Mouse (Mus musculus): Measurements from ENCODE around the gene Ppp1r35.
"Not testable (repeated sequence)": the region's sequence is repeated elsewhere in the genome, so short reads cannot be mapped to it uniquely, and the experiment has no call there.

The Ppp1r35 gene

DNA sequence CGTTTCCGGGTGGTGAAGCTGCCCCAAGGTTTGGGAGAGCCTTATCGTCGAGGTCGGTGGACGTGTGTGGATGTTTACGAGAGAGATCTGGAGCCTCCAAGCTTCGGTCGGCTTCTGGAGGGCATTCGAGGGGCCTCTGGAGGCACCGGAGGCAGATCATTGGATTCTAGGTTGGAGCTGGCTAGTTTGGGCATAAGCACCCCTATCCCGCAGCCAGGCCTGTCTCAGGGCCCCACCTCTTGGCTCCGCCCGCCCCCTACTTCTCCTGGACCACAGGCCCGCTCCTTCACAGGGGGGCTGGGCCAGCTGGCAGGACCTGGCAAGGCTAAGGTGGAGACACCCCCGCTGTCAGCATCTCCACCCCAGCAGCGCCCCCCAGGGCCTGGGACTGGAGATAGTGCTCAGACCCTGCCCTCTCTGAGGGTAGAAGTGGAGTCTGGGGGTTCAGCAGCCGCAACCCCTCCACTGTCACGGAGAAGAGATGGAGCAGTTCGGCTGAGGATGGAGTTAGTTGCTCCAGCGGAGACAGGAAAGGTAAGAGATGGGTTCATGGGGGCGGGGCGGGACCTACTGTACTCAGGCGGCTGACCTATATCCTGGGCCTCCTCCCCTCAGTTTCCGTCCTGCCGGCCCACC, 31.2 kb upstream of the Ppp1r35 start:
- TF ChIP-seq POU5F1 (IDR thresholded peaks at IDR 0.05; ENCODE audit: borderline replicate concordance, low read length) (no peak), CTCF (conservative IDR thresholded peaks at IDR 0.05; ENCODE audit: low read length) (no peak), NANOG (IDR thresholded peaks at IDR 0.05; ENCODE audit: borderline replicate concordance, low read length) (no peak)

DNA sequence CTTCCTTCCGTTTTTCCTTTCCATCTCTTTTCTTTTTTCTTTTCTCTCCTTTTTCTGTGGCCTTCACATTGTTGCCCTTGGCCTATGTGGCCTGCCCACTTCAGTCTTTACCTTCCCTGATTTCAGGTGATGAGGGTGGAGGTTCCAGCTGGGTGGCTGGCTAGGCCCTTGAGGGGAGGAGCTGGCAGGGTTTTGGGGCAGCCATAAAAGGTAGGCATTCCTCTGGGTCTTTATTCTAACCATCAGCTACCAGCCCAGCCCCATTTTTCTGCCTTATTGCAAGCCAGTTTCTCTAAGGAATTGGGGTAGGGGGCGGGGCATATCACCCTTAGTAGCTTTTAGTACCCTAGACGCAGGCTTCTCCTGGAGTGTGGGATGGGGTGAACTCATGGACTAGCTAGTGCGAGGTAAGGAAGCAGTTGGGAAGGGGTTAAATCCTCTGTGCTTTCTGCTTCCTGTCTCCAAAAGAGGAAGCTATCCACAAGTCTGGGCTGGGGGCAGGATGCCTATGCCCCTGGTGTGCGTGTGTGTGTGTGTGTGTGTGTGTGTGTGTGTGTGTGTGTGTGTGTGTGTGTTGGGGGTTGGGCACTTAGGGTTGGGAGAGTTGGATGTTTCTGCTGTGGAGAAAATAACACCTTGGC, 30.4 kb upstream of the Ppp1r35 start:
- 0 out of 2 replicates have a peak overlapping the region, but pooled peaks have one; percentile 20 for H3K4me3 ChIP-seq (replicated peaks; ENCODE audit: low read length)
- TF ChIP-seq POU5F1 (IDR thresholded peaks at IDR 0.05; ENCODE audit: borderline replicate concordance, low read length) (no peak), CTCF (conservative IDR thresholded peaks at IDR 0.05; ENCODE audit: low read length) (no peak), NANOG (IDR thresholded peaks at IDR 0.05; ENCODE audit: borderline replicate concordance, low read length) (no peak)

More for the DNA sequence above, 31.2 kb upstream of the Ppp1r35 start:
- H3K4me1 ChIP-seq (replicated peaks; ENCODE audit: low read depth, low read length) = peaks cover 82% of the 10 kb centered on the region
- peak overlapping the region; percentile 81 for H3K4me3 ChIP-seq (replicated peaks; ENCODE audit: low read length)
- H3K27me3 ChIP-seq (ENCODE audit: insufficient read depth, low read length) = peaks cover 3% of the 10 kb centered on the region; the same call in 1 of the 2 replicates
- no peaks in the 10 kb centered on the region for H3K9me3 ChIP-seq (ENCODE audit: low read length)
- H3K36me3 ChIP-seq (ENCODE audit: insufficient read depth, low read length) = peaks cover 14% of the 10 kb centered on the region

DNA sequence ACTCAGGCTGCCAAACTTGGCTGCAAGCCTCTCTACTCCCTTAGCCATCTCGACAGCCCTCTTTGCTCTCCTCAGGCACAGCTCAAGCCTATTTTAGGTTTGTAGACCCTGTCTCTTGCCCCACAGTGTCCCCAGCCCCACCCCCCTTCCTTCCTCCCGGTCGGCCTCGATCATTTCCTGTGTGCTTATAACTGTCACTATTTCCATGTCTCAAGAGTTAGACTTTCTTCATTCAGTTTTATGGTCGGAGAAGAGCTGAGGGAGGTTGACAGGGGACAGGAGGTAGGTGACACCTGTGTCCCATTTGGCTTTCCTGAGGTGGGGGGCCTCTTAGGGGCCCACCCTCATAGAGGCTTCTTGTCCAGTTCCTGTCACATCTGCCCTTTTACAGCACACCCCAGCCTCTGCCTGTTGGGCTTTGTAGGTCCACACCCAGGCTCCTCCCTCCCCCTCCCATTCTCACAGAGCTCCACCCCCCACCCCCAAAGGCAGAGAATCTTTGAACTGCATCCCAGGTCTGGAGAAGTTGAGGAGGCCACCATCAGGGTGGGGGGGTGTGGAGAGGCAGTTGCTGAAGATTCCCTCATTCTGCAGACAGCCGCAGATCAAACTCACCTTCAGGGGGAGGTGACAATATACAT, 29.3 kb upstream of the Ppp1r35 start:
- H3K4me3 ChIP-seq (replicated peaks; ENCODE audit: low read length) = no peak overlapping the region
- H3K27me3 ChIP-seq (ENCODE audit: insufficient read depth, low read length) = peaks cover 3% of the 10 kb centered on the region; the same call in 1 of the 2 replicates
- peaks cover 88% of the 10 kb centered on the region for H3K4me1 ChIP-seq (replicated peaks; ENCODE audit: low read depth, low read length)
- H3K9me3 ChIP-seq (ENCODE audit: low read length) = no peaks in the 10 kb centered on the region
- H3K36me3 ChIP-seq (ENCODE audit: insufficient read depth, low read length) = peaks cover 22% of the 10 kb centered on the region
- TF ChIP-seq POU5F1 (IDR thresholded peaks at IDR 0.05; ENCODE audit: borderline replicate concordance, low read length) (no peak), NANOG (IDR thresholded peaks at IDR 0.05; ENCODE audit: borderline replicate concordance, low read length) (no peak), CTCF (conservative IDR thresholded peaks at IDR 0.05; ENCODE audit: low read length) (no peak)

More for the DNA sequence above, 30.4 kb upstream of the Ppp1r35 start:
- peaks cover 81% of the 10 kb centered on the region for H3K4me1 ChIP-seq (replicated peaks; ENCODE audit: low read depth, low read length)
- peaks cover 19% of the 10 kb centered on the region for H3K36me3 ChIP-seq (ENCODE audit: insufficient read depth, low read length)
- peaks cover 3% of the 10 kb centered on the region; the same call in 1 of the 2 replicates for H3K27me3 ChIP-seq (ENCODE audit: insufficient read depth, low read length)
- no peaks in the 10 kb centered on the region for H3K9me3 ChIP-seq (ENCODE audit: low read length)

GRCm38 (mm10) chr5:137750212-137750611, 28.4 kb upstream of the Ppp1r35 start:
- Histone ChIP-seq H3K4me1 (replicated peaks; ENCODE audit: low read depth, low read length) (peaks cover 82% of the 10 kb centered on the region), H3K36me3 (ENCODE audit: insufficient read depth, low read length) (peaks cover 24% of the 10 kb centered on the region)
- H3K27me3 ChIP-seq (ENCODE audit: insufficient read depth, low read length); H3K9me3 ChIP-seq (ENCODE audit: low read length); H3K4me3 ChIP-seq (replicated peaks; ENCODE audit: low read length): not testable (repeated sequence)

DNA sequence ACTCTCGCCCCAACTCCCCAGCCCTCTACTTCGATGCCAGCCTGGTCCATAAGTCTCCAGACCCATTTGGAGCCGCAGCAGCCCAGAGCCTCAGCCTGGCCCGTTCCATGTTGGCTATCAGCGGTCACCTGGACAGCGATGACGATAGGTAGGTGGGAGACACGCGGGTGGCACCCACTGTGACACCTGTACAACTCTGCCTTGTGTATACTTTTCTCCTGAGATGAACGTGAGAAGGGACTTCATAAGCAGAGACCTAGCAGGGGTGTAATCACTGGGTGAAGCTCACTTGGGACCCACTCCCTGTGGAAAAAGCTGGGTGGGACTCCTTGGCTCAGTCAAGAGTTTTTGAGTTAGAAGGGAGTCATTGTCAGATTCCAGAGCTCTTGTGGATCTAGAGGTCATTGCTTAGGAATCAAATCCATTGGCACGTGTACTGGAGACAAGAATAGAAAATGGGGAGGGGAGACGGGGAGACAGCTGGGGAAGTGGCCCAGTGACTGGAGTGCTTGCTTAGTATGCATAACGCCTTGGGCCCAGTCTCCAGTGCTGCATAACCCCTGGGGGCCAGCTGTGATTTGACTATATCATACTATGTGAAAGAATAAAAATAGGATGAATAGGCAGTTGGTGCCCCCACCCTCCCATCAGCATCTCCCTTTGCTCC, 27.3 kb upstream of the Ppp1r35 start:
- TF ChIP-seq NANOG (IDR thresholded peaks at IDR 0.05; ENCODE audit: borderline replicate concordance, low read length) (no peak), CTCF (conservative IDR thresholded peaks at IDR 0.05; ENCODE audit: low read length) (no peak), POU5F1 (IDR thresholded peaks at IDR 0.05; ENCODE audit: borderline replicate concordance, low read length) (no peak)
- Histone ChIP-seq H3K27me3 (ENCODE audit: insufficient read depth, low read length) (peaks cover 3% of the 10 kb centered on the region; the same call in 1 of the 2 replicates), H3K36me3 (ENCODE audit: insufficient read depth, low read length) (peaks cover 35% of the 10 kb centered on the region), H3K9me3 (ENCODE audit: low read length) (no peaks in the 10 kb centered on the region), H3K4me3 (replicated peaks; ENCODE audit: low read length) (no peak overlapping the region; the same call in 1 of the 2 replicates), H3K4me1 (replicated peaks; ENCODE audit: low read depth, low read length) (peaks cover 85% of the 10 kb centered on the region)

DNA sequence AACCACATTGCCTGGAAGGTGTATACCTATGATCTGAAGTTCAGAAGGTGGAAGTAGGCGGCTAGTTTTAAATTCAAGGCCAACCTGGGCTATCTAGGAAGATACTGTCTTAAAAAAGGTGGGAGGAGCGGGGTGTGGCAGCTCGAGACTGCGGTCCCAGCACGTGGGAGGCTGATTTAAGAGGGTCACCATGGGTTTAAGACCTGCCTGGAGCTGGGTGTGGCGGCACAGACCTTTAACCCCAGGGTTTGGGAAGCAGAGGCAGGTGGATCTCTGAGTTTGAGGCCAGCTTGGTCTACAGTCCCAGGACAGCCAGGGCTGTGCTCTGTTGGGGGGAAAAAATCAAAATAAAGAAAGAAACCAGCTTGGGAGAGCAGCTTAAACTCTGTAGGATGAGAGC, 26.7 kb upstream of the Ppp1r35 start:
- TF ChIP-seq CTCF (conservative IDR thresholded peaks at IDR 0.05; ENCODE audit: low read length) (no peak), NANOG (IDR thresholded peaks at IDR 0.05; ENCODE audit: borderline replicate concordance, low read length) (no peak), POU5F1 (IDR thresholded peaks at IDR 0.05; ENCODE audit: borderline replicate concordance, low read length) (no peak)
- H3K4me3 ChIP-seq (replicated peaks; ENCODE audit: low read length) = no peak overlapping the region
- peaks cover 3% of the 10 kb centered on the region; the same call in 1 of the 2 replicates for H3K27me3 ChIP-seq (ENCODE audit: insufficient read depth, low read length)
- H3K9me3 ChIP-seq (ENCODE audit: low read length) = no peaks in the 10 kb centered on the region
- peaks cover 41% of the 10 kb centered on the region for H3K36me3 ChIP-seq (ENCODE audit: insufficient read depth, low read length)
- H3K4me1 ChIP-seq (replicated peaks; ENCODE audit: low read depth, low read length) = peaks cover 83% of the 10 kb centered on the region

- Histone ChIP-seq H3K9me3 (ENCODE audit: low read length) (no peaks in the 10 kb centered on the region), H3K36me3 (ENCODE audit: insufficient read depth, low read length) (peaks cover 47% of the 10 kb centered on the region), H3K4me1 (replicated peaks; ENCODE audit: low read depth, low read length) (peaks cover 83% of the 10 kb centered on the region), H3K27me3 (ENCODE audit: insufficient read depth, low read length) (no peaks in the 10 kb centered on the region), H3K4me3 (replicated peaks; ENCODE audit: low read length) (no peak overlapping the region)
- TF ChIP-seq CTCF (conservative IDR thresholded peaks at IDR 0.05; ENCODE audit: low read length) (no peak), POU5F1 (IDR thresholded peaks at IDR 0.05; ENCODE audit: borderline replicate concordance, low read length) (no peak), NANOG (IDR thresholded peaks at IDR 0.05; ENCODE audit: borderline replicate concordance, low read length) (no peak)
These were observed 25.4 kb upstream of the Ppp1r35 start for GRCm38 (mm10) chr5:137753111-137753832.
